Mouse (Mus musculus): ENCODE results near the gene Comp. TPM values are rescaled to one million over a fixed set of nuclear protein-coding genes. Genes with fewer than 3 reads are reported as not detected.

The Comp gene
- polyA plus RNA-seq, 1 experiment from 2014 or later: 0.25 TPM

- H3K27ac ChIP-seq (ENCODE audit: low read depth, low read length): no peak overlapping the region
- H3K9ac ChIP-seq (ENCODE audit: low read depth, low read length): no peak overlapping the region
- ATAC-seq: peak; percentile 54; the same call in 1 of the 2 replicates
- no peaks in the 10 kb centered on the region for H3K9me3 ChIP-seq (ENCODE audit: control insufficient read depth)
- no peaks in the 10 kb centered on the region for H3K4me1 ChIP-seq (replicated peaks; ENCODE audit: control insufficient read depth, insufficient read depth, low read length)
- 38% methylated on average over 3 of the region's 3 CpGs for WGBS
- H3K4me3 ChIP-seq (ENCODE audit: low read depth, low read length): no peak overlapping the region
- H3K36me3 ChIP-seq (ENCODE audit: control insufficient read depth, insufficient read depth): peaks cover 31% of the 10 kb centered on the region
- H3K27me3 ChIP-seq (replicated peaks; ENCODE audit: control insufficient read depth, insufficient read depth, low read length): peaks cover 3% of the 10 kb centered on the region; the same call in 1 of the 2 replicates
- peak; percentile 94 for TF ChIP-seq CTCF (IDR thresholded peaks at IDR 0.05; ENCODE audit: low read depth)
- no peak overlapping the region for H3K4me2 ChIP-seq (replicated peaks; ENCODE audit: low read depth)
These were observed 9.9 kb downstream of the Comp start for GRCm38 (mm10) chr8:70383287-70383686.

DNA sequence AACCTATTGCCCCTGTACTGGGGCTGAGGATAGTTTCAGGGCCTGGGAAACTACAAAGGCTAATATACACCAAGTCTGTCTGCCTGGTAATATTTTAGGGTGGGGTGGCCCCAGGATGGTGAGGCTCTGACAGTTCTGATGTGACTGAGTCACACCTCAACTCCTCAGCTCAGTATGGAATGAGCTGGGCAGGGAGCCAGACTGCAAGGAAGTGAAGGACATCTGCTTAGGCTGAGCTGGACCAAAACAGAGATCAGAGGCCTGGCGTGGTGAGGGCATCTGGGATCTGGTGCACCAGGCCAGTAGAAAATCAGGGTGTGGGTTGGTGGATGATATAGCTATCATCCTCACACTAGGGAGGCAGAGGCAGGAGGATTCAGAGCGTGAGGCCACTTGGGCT, 16.3 kb downstream of the Comp start:
- 86% methylated on average over 2 of the region's 2 CpGs for WGBS
- Histone ChIP-seq H3K4me1 (replicated peaks; ENCODE audit: control insufficient read depth, insufficient read depth, low read length) (no peaks in the 10 kb centered on the region), H3K9ac (ENCODE audit: low read depth, low read length) (no peak overlapping the region), H3K4me3 (ENCODE audit: low read depth, low read length) (no peak overlapping the region), H3K4me2 (replicated peaks; ENCODE audit: low read depth) (no peak overlapping the region), H3K9me3 (ENCODE audit: control insufficient read depth) (no peaks in the 10 kb centered on the region), H3K27ac (ENCODE audit: low read depth, low read length) (no peak overlapping the region), H3K36me3 (ENCODE audit: control insufficient read depth, insufficient read depth) (peaks cover 57% of the 10 kb centered on the region), H3K27me3 (replicated peaks; ENCODE audit: control insufficient read depth, insufficient read depth, low read length) (no peaks in the 10 kb centered on the region)
- no peak for ATAC-seq
- TF ChIP-seq CTCF (IDR thresholded peaks at IDR 0.05; ENCODE audit: low read depth): no peak

DNA sequence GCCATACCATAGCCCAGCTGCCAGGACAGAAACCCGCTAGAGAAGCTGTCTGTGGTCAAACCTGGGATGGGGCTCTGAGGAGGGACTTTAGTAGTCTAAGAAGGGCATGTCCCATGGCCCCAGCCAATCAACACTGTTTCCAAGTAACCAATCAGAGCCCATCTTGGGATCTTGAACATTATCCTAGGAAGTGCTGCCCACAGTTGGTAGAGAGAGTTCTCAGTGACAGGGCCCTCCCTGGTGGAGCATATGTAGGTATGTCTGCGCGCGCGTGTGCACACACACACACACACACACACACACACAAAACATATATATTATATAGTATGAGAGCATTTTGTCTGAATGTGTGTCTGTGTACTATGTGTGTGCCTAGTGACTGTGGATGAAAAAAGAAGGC, 19.7 kb downstream of the Comp start:
- TF ChIP-seq CTCF (IDR thresholded peaks at IDR 0.05; ENCODE audit: low read depth): no peak
- WGBS: 87% methylated on average over 5 of the region's 5 CpGs
- Histone ChIP-seq H3K9ac (ENCODE audit: low read depth, low read length) (no peak overlapping the region), H3K4me2 (replicated peaks; ENCODE audit: low read depth) (no peak overlapping the region), H3K4me1 (replicated peaks; ENCODE audit: control insufficient read depth, insufficient read depth, low read length) (0 out of 2 replicates have a peak, but pooled peaks cover 4% of the 10 kb centered on the region), H3K36me3 (ENCODE audit: control insufficient read depth, insufficient read depth) (peaks cover 28% of the 10 kb centered on the region), H3K4me3 (ENCODE audit: low read depth, low read length) (no peak overlapping the region), H3K9me3 (ENCODE audit: control insufficient read depth) (no peaks in the 10 kb centered on the region), H3K27me3 (replicated peaks; ENCODE audit: control insufficient read depth, insufficient read depth, low read length) (no peaks in the 10 kb centered on the region), H3K27ac (ENCODE audit: low read depth, low read length) (no peak overlapping the region)
- no peak for ATAC-seq

- WGBS: 81% methylated on average over 8 of the region's 8 CpGs
- H3K4me1 ChIP-seq (replicated peaks; ENCODE audit: control insufficient read depth, insufficient read depth, low read length): 0 out of 2 replicates have a peak, but pooled peaks cover 4% of the 10 kb centered on the region
- no peaks in the 10 kb centered on the region for H3K27me3 ChIP-seq (replicated peaks; ENCODE audit: control insufficient read depth, insufficient read depth, low read length)
- TF ChIP-seq CTCF (IDR thresholded peaks at IDR 0.05; ENCODE audit: low read depth): no peak
- H3K27ac ChIP-seq (ENCODE audit: low read depth, low read length): no peak overlapping the region
- H3K36me3 ChIP-seq (ENCODE audit: control insufficient read depth, insufficient read depth): peaks cover 14% of the 10 kb centered on the region
- no peak overlapping the region for H3K4me3 ChIP-seq (ENCODE audit: low read depth, low read length)
- H3K9ac ChIP-seq (ENCODE audit: low read depth, low read length): no peak overlapping the region
- no peaks in the 10 kb centered on the region for H3K9me3 ChIP-seq (ENCODE audit: control insufficient read depth)
- ATAC-seq: no peak
- no peak overlapping the region for H3K4me2 ChIP-seq (replicated peaks; ENCODE audit: low read depth)
These were observed 21.1 kb downstream of the Comp start for GRCm38 (mm10) chr8:70394269-70394998.

DNA sequence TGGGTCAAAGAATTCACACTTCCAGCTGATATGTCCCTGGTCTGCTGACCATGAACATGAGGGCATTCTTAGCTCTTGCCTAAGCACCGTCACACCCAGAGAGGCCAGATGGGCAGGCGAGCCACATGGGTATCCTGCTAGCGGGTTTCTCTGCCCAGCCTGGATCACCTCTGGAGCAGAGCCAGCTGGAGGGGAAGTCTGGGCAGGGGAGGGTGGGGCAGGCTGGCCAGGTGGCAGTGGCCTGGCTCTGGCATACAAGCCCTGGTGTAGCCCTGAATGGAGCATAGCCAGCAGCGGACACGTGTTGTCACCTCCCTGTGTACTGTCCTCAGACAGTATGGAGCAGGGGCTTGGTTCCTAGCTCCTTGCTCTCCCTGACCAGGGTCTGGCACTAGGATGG, 22.3 kb downstream of the Comp start:
- Histone ChIP-seq H3K4me3 (ENCODE audit: low read depth, low read length) (no peak overlapping the region), H3K4me2 (replicated peaks; ENCODE audit: low read depth) (no peak overlapping the region), H3K36me3 (ENCODE audit: control insufficient read depth, insufficient read depth) (peaks cover 19% of the 10 kb centered on the region), H3K27me3 (replicated peaks; ENCODE audit: control insufficient read depth, insufficient read depth, low read length) (no peaks in the 10 kb centered on the region), H3K9ac (ENCODE audit: low read depth, low read length) (no peak overlapping the region), H3K27ac (ENCODE audit: low read depth, low read length) (peak overlapping the region; percentile 35; the same call in 1 of the 2 replicates), H3K4me1 (replicated peaks; ENCODE audit: control insufficient read depth, insufficient read depth, low read length) (0 out of 2 replicates have a peak, but pooled peaks cover 4% of the 10 kb centered on the region), H3K9me3 (ENCODE audit: control insufficient read depth) (no peaks in the 10 kb centered on the region)
- peak; percentile 53; the same call in 1 of the 2 replicates for ATAC-seq
- WGBS: 57% methylated on average over 5 of the region's 5 CpGs
- TF ChIP-seq CTCF (IDR thresholded peaks at IDR 0.05; ENCODE audit: low read depth): no peak

- H3K36me3 ChIP-seq (ENCODE audit: control insufficient read depth, insufficient read depth): peaks cover 14% of the 10 kb centered on the region
- H3K27me3 ChIP-seq (replicated peaks; ENCODE audit: control insufficient read depth, insufficient read depth, low read length): no peaks in the 10 kb centered on the region
- 0 out of 2 replicates have a peak, but pooled peaks cover 4% of the 10 kb centered on the region for H3K4me1 ChIP-seq (replicated peaks; ENCODE audit: control insufficient read depth, insufficient read depth, low read length)
- H3K4me2 ChIP-seq (replicated peaks; ENCODE audit: low read depth): no peak overlapping the region
- H3K9ac ChIP-seq (ENCODE audit: low read depth, low read length): no peak overlapping the region
- ATAC-seq: peak; percentile 52
- peak overlapping the region; percentile 35; the same call in 1 of the 2 replicates for H3K27ac ChIP-seq (ENCODE audit: low read depth, low read length)
- H3K4me3 ChIP-seq (ENCODE audit: low read depth, low read length): no peak overlapping the region
- H3K9me3 ChIP-seq (ENCODE audit: control insufficient read depth): no peaks in the 10 kb centered on the region
- no peak for TF ChIP-seq CTCF (IDR thresholded peaks at IDR 0.05; ENCODE audit: low read depth)
- 56% methylated on average over 5 of the region's 5 CpGs for WGBS
These were observed 22.8 kb downstream of the Comp start for GRCm38 (mm10) chr8:70396184-70396583.
